Mouse (Mus musculus) forebrain, embryonic 12.5 days (tissue): Measurements from ENCODE around the gene Zcchc17. TPM values are rescaled to one million over a fixed set of nuclear protein-coding genes. Genes with fewer than 3 reads are reported as not detected.
A peak's percentile ranks its signal among the peaks of the same experiment; 100 is the strongest.

Source experiments
- ATAC-seq: fragments of 200-750 bp; cut with Nextera tagmentation; 2 replicates; pipeline ENCODE4 v1.8.0; 2017; ENCODE audit warnings: moderate TSS enrichment; ENCODE audit not compliant: low FRiP score
- H3K27ac ChIP-seq: fragments of 300-500 bp; sonication (generic); 2 replicates; pipeline ENCODE4 v1.5.1; 2016; ENCODE audit warnings: mild to moderate bottlenecking
- H3K27me3 ChIP-seq: fragments of 300-500 bp; sonication (generic); 2 replicates; pipeline ENCODE4 v1.6.1; 2016; ENCODE audit warnings: mild to moderate bottlenecking
- H3K36me3 ChIP-seq: fragments of 300-500 bp; sonication (generic); replicated peaks from 2 replicates; pipeline ENCODE4 v1.6.1; 2016; ENCODE audit warnings: mild to moderate bottlenecking
- H3K4me1 ChIP-seq: fragments of 300-500 bp; sonication (generic); 2 replicates; pipeline ENCODE4 v1.6.1; 2016
- H3K4me2 ChIP-seq: fragments of 300-500 bp; sonication (generic); 2 replicates; pipeline ENCODE4 v1.6.1; 2016; ENCODE audit warnings: mild to moderate bottlenecking, moderate library complexity
- H3K4me3 ChIP-seq: fragments of 300-500 bp; sonication (generic); replicated peaks from 2 replicates; pipeline ENCODE4 v1.5.1; 2016; ENCODE audit warnings: mild to moderate bottlenecking
- H3K9ac ChIP-seq: fragments of 300-500 bp; sonication (generic); 2 replicates; pipeline ENCODE4 v1.6.1; 2016; ENCODE audit warnings: mild to moderate bottlenecking
- H3K9me3 ChIP-seq: fragments of 300-500 bp; sonication (generic); 2 replicates; pipeline ENCODE4 v1.6.1; 2016
- WGBS: fragments of 180-500 bp; shearing (Covaris S2); methylation state at CpG from one replicate; pipeline ENCODE4 v1.1.7; 2016; 5-methylcytosine and 5-hydroxymethylcytosine counted together
- polyA plus RNA-seq: library from polyadenylated mRNA; unstranded; fragments of >200 nt; fragmentation: Nextera tagmentation; extraction: Ambion mirVana; gene quantifications from 2 replicates; pipeline ENCODE4 v1.2.1, GENCODE M21; 2016

Zcchc17 gene
- polyA plus RNA-seq, 1 experiment from 2014 or later, result 74.2 TPM

GRCm38 (mm10) chr4:130275016-130275822 lies 84.5 kb downstream of the Zcchc17 start:
- Histone ChIP-seq H3K4me2 (peak overlapping the region; percentile 73), H3K9ac (peak overlapping the region; percentile 95), H3K4me3 (peak overlapping the region; percentile 79), H3K9me3 (no peaks in the 10 kb centered on the region), H3K27me3 (peaks cover 11% of the 10 kb centered on the region; the same call in 1 of the 2 replicates), H3K36me3 (0 out of 2 replicates have a peak, but pooled peaks cover 4% of the 10 kb centered on the region), H3K27ac (peak overlapping the region; percentile 99), H3K4me1 (peaks cover 30% of the 10 kb centered on the region)
- WGBS, result under 1% methylated on average over 58 of the region's 62 CpGs
- ATAC-seq, result peak; percentile 50

- peak overlapping the region; percentile 73 for H3K4me2 ChIP-seq
- WGBS, result under 1% methylated on average over 28 of the region's 29 CpGs
- H3K9me3 ChIP-seq, result no peaks in the 10 kb centered on the region
- peak overlapping the region; percentile 95 for H3K9ac ChIP-seq
- peak overlapping the region; percentile 99 for H3K27ac ChIP-seq
- peak; percentile 88 for ATAC-seq
- H3K4me3 ChIP-seq, result peak overlapping the region; percentile 79
- 0 out of 2 replicates have a peak, but pooled peaks cover 4% of the 10 kb centered on the region for H3K36me3 ChIP-seq
- peaks cover 11% of the 10 kb centered on the region; the same call in 1 of the 2 replicates for H3K27me3 ChIP-seq
- H3K4me1 ChIP-seq, result peaks cover 30% of the 10 kb centered on the region
Observed at GRCm38 (mm10) chr4:130274346-130275015, 85.3 kb downstream of the Zcchc17 start.

GRCm38 (mm10) chr4:130273698-130274345 lies 85.9 kb downstream of the Zcchc17 start:
- Histone ChIP-seq H3K27me3 (peaks cover 11% of the 10 kb centered on the region; the same call in 1 of the 2 replicates), H3K9me3 (no peaks in the 10 kb centered on the region), H3K4me1 (peaks cover 30% of the 10 kb centered on the region)

GRCm38 (mm10) chr4:130270611-130271347 lies 89.0 kb downstream of the Zcchc17 start:
- no peak overlapping the region for H3K27ac ChIP-seq
- 0 out of 2 replicates have a peak, but pooled peaks cover 4% of the 10 kb centered on the region for H3K36me3 ChIP-seq
- WGBS, result 89% methylated on average over 6 of the region's 6 CpGs
- no peak overlapping the region for H3K9ac ChIP-seq
- H3K4me1 ChIP-seq, result peaks cover 28% of the 10 kb centered on the region
- no peak for ATAC-seq
- H3K27me3 ChIP-seq, result no peaks in the 10 kb centered on the region
- no peak overlapping the region for H3K4me2 ChIP-seq
- no peak overlapping the region for H3K4me3 ChIP-seq
- no peaks in the 10 kb centered on the region for H3K9me3 ChIP-seq

More at GRCm38 (mm10) chr4:130273698-130274345, 85.9 kb downstream of the Zcchc17 start:
- Histone ChIP-seq H3K36me3 (0 out of 2 replicates have a peak, but pooled peaks cover 4% of the 10 kb centered on the region), H3K4me2 (peak overlapping the region; percentile 73), H3K9ac (peak overlapping the region; percentile 95), H3K27ac (peak overlapping the region; percentile 99), H3K4me3 (peak overlapping the region; percentile 79)
- ATAC-seq, result peak; percentile 52
- 3% methylated on average over 11 of the region's 12 CpGs for WGBS

GRCm38 (mm10) chr4:130270089-130270488 lies 89.7 kb downstream of the Zcchc17 start:
- H3K9ac ChIP-seq, result no peak overlapping the region
- H3K4me3 ChIP-seq, result no peak overlapping the region
- WGBS, result 94% methylated on average over 8 of the region's 8 CpGs
- no peaks in the 10 kb centered on the region for H3K27me3 ChIP-seq
- 0 out of 2 replicates have a peak, but pooled peaks cover 4% of the 10 kb centered on the region for H3K36me3 ChIP-seq
- no peak overlapping the region for H3K4me2 ChIP-seq
- no peak overlapping the region for H3K27ac ChIP-seq
- peaks cover 25% of the 10 kb centered on the region for H3K4me1 ChIP-seq
- ATAC-seq, result no peak
- H3K9me3 ChIP-seq, result no peaks in the 10 kb centered on the region

GRCm38 (mm10) chr4:130268736-130269135 lies 91.0 kb downstream of the Zcchc17 start:
- Histone ChIP-seq H3K9ac (no peak overlapping the region), H3K9me3 (no peaks in the 10 kb centered on the region), H3K27ac (no peak overlapping the region), H3K4me2 (no peak overlapping the region), H3K27me3 (no peaks in the 10 kb centered on the region), H3K4me3 (no peak overlapping the region), H3K36me3 (peaks cover 10% of the 10 kb centered on the region), H3K4me1 (peaks cover 36% of the 10 kb centered on the region)
- WGBS, result 88% methylated on average over 10 of the region's 10 CpGs
- ATAC-seq, result no peak

GRCm38 (mm10) chr4:130267069-130267468 lies 92.7 kb downstream of the Zcchc17 start:
- H3K27me3 ChIP-seq, result no peaks in the 10 kb centered on the region
- peaks cover 26% of the 10 kb centered on the region for H3K36me3 ChIP-seq
- WGBS, result 83% methylated on average over 7 of the region's 7 CpGs
- H3K4me3 ChIP-seq, result no peak overlapping the region
- no peak overlapping the region for H3K9ac ChIP-seq
- ATAC-seq, result no peak
- H3K4me2 ChIP-seq, result no peak overlapping the region
- H3K9me3 ChIP-seq, result no peaks in the 10 kb centered on the region
- peaks cover 22% of the 10 kb centered on the region for H3K4me1 ChIP-seq
- no peak overlapping the region for H3K27ac ChIP-seq

GRCm38 (mm10) chr4:130266601-130267000 lies 93.1 kb downstream of the Zcchc17 start:
- H3K9me3 ChIP-seq, result no peaks in the 10 kb centered on the region
- H3K4me3 ChIP-seq, result no peak overlapping the region
- peaks cover 22% of the 10 kb centered on the region for H3K4me1 ChIP-seq
- 45% methylated on average over 9 of the region's 9 CpGs for WGBS
- peaks cover 31% of the 10 kb centered on the region for H3K36me3 ChIP-seq
- no peak for ATAC-seq
- H3K9ac ChIP-seq, result no peak overlapping the region
- H3K27me3 ChIP-seq, result no peaks in the 10 kb centered on the region
- no peak overlapping the region for H3K4me2 ChIP-seq
- H3K27ac ChIP-seq, result no peak overlapping the region

Other genes starting within 250 kb of the Zcchc17 start
- gene Hcrtr1, start 220.6 kb downstream of the Zcchc17 start, polyA plus RNA-seq, result 0.10 TPM in 1 of 2 replicates, not detected in the other
- 4.1 and 4.6 TPM in 2 replicates for gene Tinagl1, start 184.8 kb downstream of the Zcchc17 start, polyA plus RNA-seq
- not detected in 2 replicates for gene Gm853, start 137.5 kb downstream of the Zcchc17 start, polyA plus RNA-seq
- gene Serinc2, start 80.7 kb downstream of the Zcchc17 start, polyA plus RNA-seq, result 88.9 and 95.5 TPM in 2 replicates
- gene Fabp3, start 51.3 kb downstream of the Zcchc17 start, polyA plus RNA-seq, result 18.8 and 22.3 TPM in 2 replicates
- gene Gm10570, start 51.3 kb downstream of the Zcchc17 start, polyA plus RNA-seq, result not detected in 2 replicates
- 196 and 203 TPM in 2 replicates for gene Snrnp40, start 189 bp upstream of the Zcchc17 start, polyA plus RNA-seq
- gene Nkain1, start 214.2 kb upstream of the Zcchc17 start, polyA plus RNA-seq, result 7.0 and 11.0 TPM in 2 replicates